Mouse (Mus musculus) intestine, embryonic 16.5 days (tissue): ENCODE results near the gene Syt2. TPM values are rescaled to one million over a fixed set of nuclear protein-coding genes. Genes with fewer than 3 reads are reported as not detected.

Experiments used
- ATAC-seq: fragments of 200-750 bp; cut with Nextera tagmentation; 2 replicates; pipeline ENCODE4 v1.8.0; 2017; ENCODE audit warnings: moderate TSS enrichment, moderate library complexity
- H3K27ac ChIP-seq: fragments of 300-500 bp; sonication (generic); 2 replicates; pipeline ENCODE4 v1.5.1; 2014; ENCODE audit warnings: mild to moderate bottlenecking, low read length
- H3K27me3 ChIP-seq: fragments of 300-500 bp; sonication (generic); replicated peaks from 2 replicates; pipeline ENCODE4 v1.6.1; 2014; ENCODE audit warnings: low read length, control low read depth, mixed read lengths; ENCODE audit not compliant: control insufficient read depth, insufficient read depth
- H3K36me3 ChIP-seq: fragments of 300-500 bp; sonication (generic); 2 replicates; pipeline ENCODE4 v1.6.1; 2014; ENCODE audit warnings: low read length, control low read depth; ENCODE audit not compliant: control insufficient read depth, insufficient read depth
- H3K4me1 ChIP-seq: fragments of 300-500 bp; sonication (generic); 2 replicates; pipeline ENCODE4 v1.6.1; 2014; ENCODE audit warnings: low read length, control low read depth, mixed read lengths; ENCODE audit not compliant: control insufficient read depth, insufficient read depth
- H3K4me2 ChIP-seq: fragments of 300-500 bp; sonication (generic); 2 replicates; pipeline ENCODE4 v1.6.1; 2014; ENCODE audit warnings: low read depth, low read length, control low read depth
- H3K4me3 ChIP-seq: fragments of 300-500 bp; sonication (generic); 2 replicates; pipeline ENCODE4 v1.5.1; 2014; ENCODE audit warnings: mild to moderate bottlenecking, low read length
- H3K9ac ChIP-seq: fragments of 300-500 bp; sonication (generic); 2 replicates; pipeline ENCODE4 v1.6.1; 2014; ENCODE audit warnings: low read depth, low read length
- H3K9me3 ChIP-seq: fragments of 300-500 bp; sonication (generic); 2 replicates; pipeline ENCODE4 v1.6.1; 2016; ENCODE audit warnings: low read length, control low read depth; ENCODE audit not compliant: control insufficient read depth
- WGBS: fragments of 180-500 bp; shearing (Covaris S2); extraction: QIAGEN DNeasy Blood & Tissue Kit; methylation state at CpG from one replicate; pipeline ENCODE4 v1.1.7; 2014; 5-methylcytosine and 5-hydroxymethylcytosine counted together
- polyA plus RNA-seq: library from polyadenylated mRNA; unstranded; fragments of >200 nt; fragmentation: Nextera tagmentation; extraction: Ambion mirVana; gene quantifications from 2 replicates; pipeline ENCODE4 v1.2.1, GENCODE M21; 2015

Gene Syt2
- polyA plus RNA-seq, 1 experiment from 2014 or later = 1.1 TPM

GRCm38 (mm10) chr1:134741946-134742661 lies 95.6 kb downstream of the Syt2 start:
- H3K9ac ChIP-seq = no peak overlapping the region
- peak; percentile 89 for ATAC-seq
- WGBS = 59% methylated on average over 7 of the region's 7 CpGs
- peaks cover 6% of the 10 kb centered on the region for H3K4me1 ChIP-seq
- H3K9me3 ChIP-seq = no peaks in the 10 kb centered on the region
- no peak overlapping the region for H3K27ac ChIP-seq
- peaks cover 4% of the 10 kb centered on the region for H3K27me3 ChIP-seq
- H3K36me3 ChIP-seq = no peaks in the 10 kb centered on the region
- no peak overlapping the region for H3K4me3 ChIP-seq
- H3K4me2 ChIP-seq = no peak overlapping the region

DNA sequence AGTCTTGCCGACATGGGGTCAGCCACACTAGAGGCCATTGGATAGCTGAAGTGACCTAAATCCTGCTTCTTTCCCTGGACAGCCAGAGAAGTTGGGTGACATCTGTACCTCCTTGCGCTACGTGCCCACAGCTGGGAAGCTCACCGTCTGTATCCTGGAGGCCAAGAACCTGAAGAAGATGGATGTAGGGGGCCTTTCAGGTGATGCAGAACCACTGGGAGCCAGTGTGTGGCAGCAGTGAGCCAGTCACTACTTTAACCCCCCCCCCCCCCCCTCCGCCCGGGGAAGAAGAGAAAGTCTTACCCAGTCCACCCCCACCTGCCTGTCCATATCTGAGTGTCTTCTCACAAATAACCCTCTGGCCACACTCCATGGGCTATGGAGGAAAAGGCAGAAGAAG lies 99.2 kb downstream of the Syt2 start:
- no peak overlapping the region for H3K9ac ChIP-seq
- H3K4me3 ChIP-seq = no peak overlapping the region
- H3K27me3 ChIP-seq = peaks cover 4% of the 10 kb centered on the region
- peaks cover 22% of the 10 kb centered on the region for H3K4me1 ChIP-seq
- no peak overlapping the region for H3K4me2 ChIP-seq
- H3K36me3 ChIP-seq = no peaks in the 10 kb centered on the region
- no peaks in the 10 kb centered on the region for H3K9me3 ChIP-seq
- WGBS = 56% methylated on average over 5 of the region's 6 CpGs
- ATAC-seq = no peak
- no peak overlapping the region for H3K27ac ChIP-seq

GRCm38 (mm10) chr1:134747236-134748174 lies 101.0 kb downstream of the Syt2 start:
- Histone ChIP-seq H3K9ac (no peak overlapping the region), H3K4me2 (peak overlapping the region; percentile 28), H3K4me3 (no peak overlapping the region), H3K27me3 (peaks cover 4% of the 10 kb centered on the region), H3K4me1 (peaks cover 23% of the 10 kb centered on the region), H3K36me3 (no peaks in the 10 kb centered on the region), H3K27ac (no peak overlapping the region), H3K9me3 (no peaks in the 10 kb centered on the region)
- WGBS = 25% methylated on average over 23 of the region's 23 CpGs
- peak; percentile 55; the same call in 1 of the 2 replicates for ATAC-seq

DNA sequence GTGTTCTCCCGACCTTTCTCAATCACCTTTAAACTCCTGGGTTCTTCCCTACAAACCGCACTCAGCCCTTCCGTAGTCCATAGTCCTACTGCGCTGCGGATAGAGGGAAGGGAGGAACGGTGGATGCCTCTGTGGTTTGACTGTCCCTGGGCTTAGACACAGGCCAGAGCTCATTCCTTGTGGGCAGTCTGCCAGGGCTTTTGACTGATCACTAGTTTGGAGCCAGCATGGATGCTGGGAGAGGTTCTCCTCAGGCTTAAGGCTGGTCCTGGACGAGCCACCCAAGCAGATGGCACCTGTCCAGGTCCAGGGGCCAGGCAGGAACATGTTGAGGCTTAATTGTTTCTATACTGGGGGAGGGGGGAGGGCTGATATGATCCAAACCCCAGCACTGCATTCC lies 103.4 kb downstream of the Syt2 start:
- no peaks in the 10 kb centered on the region for H3K9me3 ChIP-seq
- 61% methylated on average over 7 of the region's 7 CpGs for WGBS
- H3K4me3 ChIP-seq = no peak overlapping the region
- H3K36me3 ChIP-seq = no peaks in the 10 kb centered on the region
- ATAC-seq = peak; percentile 56
- H3K27me3 ChIP-seq = peaks cover 4% of the 10 kb centered on the region
- H3K4me2 ChIP-seq = no peak overlapping the region
- H3K4me1 ChIP-seq = peaks cover 28% of the 10 kb centered on the region
- peak overlapping the region; percentile 68 for H3K27ac ChIP-seq
- 0 out of 2 replicates have a peak overlapping the region, but pooled peaks have one; percentile 21 for H3K9ac ChIP-seq

DNA sequence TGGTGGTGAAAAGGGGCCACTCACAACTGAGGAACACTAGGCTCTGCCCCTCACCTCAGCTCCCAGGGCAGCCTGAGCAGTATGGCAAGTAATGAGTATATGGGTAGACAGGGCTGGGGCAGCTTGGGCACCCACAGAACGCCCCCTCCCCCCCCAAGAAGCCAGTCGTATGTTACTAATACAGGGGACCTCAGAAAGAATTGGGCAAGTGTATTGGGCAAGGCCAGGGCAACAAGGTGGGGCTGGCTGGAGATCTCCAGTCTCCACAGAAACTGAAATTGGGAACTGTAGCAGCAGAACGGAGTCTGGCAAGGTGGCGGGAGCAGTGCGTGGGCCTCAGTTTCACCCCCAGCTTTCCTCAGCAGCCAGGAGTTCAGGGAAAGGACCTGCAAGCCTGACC lies 106.0 kb downstream of the Syt2 start:
- Histone ChIP-seq H3K9me3 (no peaks in the 10 kb centered on the region), H3K4me1 (peaks cover 43% of the 10 kb centered on the region), H3K27me3 (no peaks in the 10 kb centered on the region), H3K36me3 (no peaks in the 10 kb centered on the region), H3K9ac (no peak overlapping the region), H3K27ac (peak overlapping the region; percentile 50), H3K4me3 (no peak overlapping the region), H3K4me2 (no peak overlapping the region)
- ATAC-seq = no peak
- WGBS = 72% methylated on average over 5 of the region's 5 CpGs

DNA sequence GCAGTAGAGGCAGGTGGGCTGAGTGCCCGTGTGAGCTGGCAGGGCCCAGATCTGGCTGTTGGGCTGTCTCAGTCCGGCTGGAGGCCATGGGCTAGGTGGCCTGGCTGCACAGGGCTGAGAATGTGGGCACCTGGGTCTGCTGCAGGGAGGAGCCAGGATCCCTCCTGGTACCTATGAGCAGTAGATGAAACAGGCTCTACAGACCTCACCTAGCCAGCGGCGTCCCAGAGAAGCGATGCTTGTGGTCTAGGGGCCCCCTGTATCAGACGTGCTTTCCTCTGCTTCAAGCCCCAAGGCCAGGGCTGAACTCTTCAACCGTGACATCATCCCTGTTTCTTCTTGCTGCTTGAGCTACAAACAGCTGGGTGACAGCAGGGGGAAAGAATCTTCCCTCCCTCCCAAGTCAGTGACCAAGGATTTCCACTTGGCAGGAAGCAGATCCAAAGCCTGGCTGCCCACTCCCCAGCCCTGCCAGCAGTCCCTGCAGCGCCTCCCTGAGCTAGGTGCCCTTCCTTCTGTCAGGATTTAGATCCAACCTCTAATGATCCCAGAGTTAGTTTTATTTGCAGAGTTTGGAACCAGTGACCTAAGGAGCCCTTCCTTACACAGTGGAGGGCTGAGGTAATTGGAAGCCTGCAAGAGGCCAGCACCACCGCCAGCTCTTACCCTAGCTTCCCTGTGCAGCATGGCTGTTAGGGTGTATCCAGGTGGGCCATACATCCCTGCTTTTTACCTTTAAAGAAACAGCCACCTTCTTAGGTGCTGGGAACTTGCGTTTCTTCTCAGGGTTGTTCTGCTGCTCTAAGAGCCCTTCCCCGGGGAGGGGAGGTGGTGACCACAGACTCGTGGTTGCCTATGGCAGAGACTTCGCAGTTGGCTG lies 107.5 kb downstream of the Syt2 start:
- Histone ChIP-seq H3K4me3 (no peak overlapping the region), H3K27ac (peak overlapping the region; percentile 79), H3K27me3 (no peaks in the 10 kb centered on the region), H3K9me3 (no peaks in the 10 kb centered on the region), H3K36me3 (no peaks in the 10 kb centered on the region), H3K4me1 (peaks cover 41% of the 10 kb centered on the region), H3K9ac (0 out of 2 replicates have a peak overlapping the region, but pooled peaks have one; percentile 16), H3K4me2 (no peak overlapping the region)
- peak; percentile 59 for ATAC-seq
- 47% methylated on average over 13 of the region's 13 CpGs for WGBS

DNA sequence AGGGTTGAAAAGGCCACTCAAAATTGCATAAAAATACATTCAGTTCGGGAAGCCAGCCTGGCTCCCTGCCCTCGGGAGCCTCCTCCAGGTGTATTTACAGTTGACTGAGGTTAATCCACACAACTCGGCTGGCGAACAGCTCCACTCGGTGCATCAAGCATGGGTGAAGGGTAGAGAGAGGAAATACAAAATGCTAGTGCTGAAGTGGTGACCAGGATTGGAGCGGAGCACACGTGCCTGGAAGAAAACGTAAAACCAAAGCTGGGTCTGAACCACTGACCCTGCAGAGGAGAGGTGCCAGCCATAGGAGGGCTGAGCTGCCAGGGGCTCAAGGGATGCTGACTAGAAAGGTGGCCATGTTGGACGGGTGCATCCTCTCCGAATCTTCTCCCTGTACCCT lies 108.3 kb downstream of the Syt2 start:
- H3K4me1 ChIP-seq = peaks cover 37% of the 10 kb centered on the region
- no peak overlapping the region for H3K9ac ChIP-seq
- H3K36me3 ChIP-seq = no peaks in the 10 kb centered on the region
- H3K27me3 ChIP-seq = no peaks in the 10 kb centered on the region
- H3K9me3 ChIP-seq = no peaks in the 10 kb centered on the region
- no peak overlapping the region for H3K4me2 ChIP-seq
- H3K27ac ChIP-seq = peak overlapping the region; percentile 32; the same call in 1 of the 2 replicates
- 57% methylated on average over 10 of the region's 10 CpGs for WGBS
- H3K4me3 ChIP-seq = no peak overlapping the region
- no peak for ATAC-seq

- H3K4me1 ChIP-seq = peaks cover 31% of the 10 kb centered on the region
- no peak overlapping the region for H3K4me3 ChIP-seq
- H3K27me3 ChIP-seq = no peaks in the 10 kb centered on the region
- WGBS = 59% methylated on average over 13 of the region's 13 CpGs
- peak overlapping the region; percentile 32; the same call in 1 of the 2 replicates for H3K27ac ChIP-seq
- ATAC-seq = no peak
- H3K9me3 ChIP-seq = no peaks in the 10 kb centered on the region
- H3K4me2 ChIP-seq = no peak overlapping the region
- H3K9ac ChIP-seq = 0 out of 2 replicates have a peak overlapping the region, but pooled peaks have one; percentile 4
- H3K36me3 ChIP-seq = no peaks in the 10 kb centered on the region
Observed at GRCm38 (mm10) chr1:134755548-134756189, 109.2 kb downstream of the Syt2 start.
